Mouse (Mus musculus): ENCODE results near the gene Dlgap5. TPM values are rescaled to one million over a fixed set of nuclear protein-coding genes. Genes with fewer than 3 reads are reported as not detected.
"Not testable (repeated sequence)": the region's sequence is repeated elsewhere in the genome, so short reads cannot be mapped to it uniquely, and the experiment has no call there.

Dlgap5 gene
- total RNA-seq (2021) = not detected
- long read RNA-seq, experiment 1 = 0 reads
- long read RNA-seq, experiment 2 = 0 reads

DNA sequence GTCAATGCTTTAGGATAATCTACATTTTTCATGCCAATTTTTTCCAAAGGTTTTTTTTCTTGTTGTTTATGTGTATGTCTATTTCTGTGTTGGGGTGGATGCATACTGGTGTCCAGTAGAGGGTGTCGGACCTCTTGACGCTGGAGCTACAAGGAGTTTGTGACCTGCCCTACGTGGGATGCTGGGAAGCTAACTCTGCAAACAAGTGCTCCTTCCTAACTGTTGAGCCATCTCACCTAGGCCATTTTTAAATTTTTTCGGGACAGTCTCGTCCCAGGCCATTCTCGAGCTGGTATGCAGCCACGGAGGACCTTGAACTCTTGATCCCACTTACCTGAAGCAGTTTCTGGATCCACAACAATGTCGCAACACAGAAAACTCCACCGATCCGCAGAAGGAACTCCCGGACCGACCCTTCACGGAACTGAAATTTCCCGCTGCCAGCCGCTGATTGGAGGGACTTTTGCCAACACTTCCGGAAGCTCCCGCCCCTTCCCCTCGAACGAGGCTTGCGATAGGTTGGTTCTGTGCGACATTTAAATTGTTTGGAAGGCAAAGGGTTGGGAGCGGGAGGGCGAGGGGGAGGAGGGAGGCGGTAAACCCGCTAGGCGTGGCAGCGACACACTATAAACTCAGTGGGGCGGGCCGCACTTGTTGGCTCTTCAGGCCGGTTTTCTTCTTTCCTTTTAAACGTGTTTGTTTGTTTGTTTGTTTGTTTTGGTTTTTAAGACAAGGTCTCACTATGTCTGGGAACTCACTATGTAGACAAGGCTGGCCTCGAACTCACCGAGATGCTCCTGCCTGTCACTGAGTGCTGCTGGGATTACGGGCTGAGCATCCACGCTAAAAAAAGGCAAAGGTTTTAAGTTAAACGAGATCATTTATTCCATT lies at the start of gene Dlgap5:
Gene Dlgap5, minus strand, starts transcription at position 633 of the 891 bp plus-strand sequence.
- peak; percentile 93 for DNase-seq (ENCODE audit: low spot score)

DNA sequence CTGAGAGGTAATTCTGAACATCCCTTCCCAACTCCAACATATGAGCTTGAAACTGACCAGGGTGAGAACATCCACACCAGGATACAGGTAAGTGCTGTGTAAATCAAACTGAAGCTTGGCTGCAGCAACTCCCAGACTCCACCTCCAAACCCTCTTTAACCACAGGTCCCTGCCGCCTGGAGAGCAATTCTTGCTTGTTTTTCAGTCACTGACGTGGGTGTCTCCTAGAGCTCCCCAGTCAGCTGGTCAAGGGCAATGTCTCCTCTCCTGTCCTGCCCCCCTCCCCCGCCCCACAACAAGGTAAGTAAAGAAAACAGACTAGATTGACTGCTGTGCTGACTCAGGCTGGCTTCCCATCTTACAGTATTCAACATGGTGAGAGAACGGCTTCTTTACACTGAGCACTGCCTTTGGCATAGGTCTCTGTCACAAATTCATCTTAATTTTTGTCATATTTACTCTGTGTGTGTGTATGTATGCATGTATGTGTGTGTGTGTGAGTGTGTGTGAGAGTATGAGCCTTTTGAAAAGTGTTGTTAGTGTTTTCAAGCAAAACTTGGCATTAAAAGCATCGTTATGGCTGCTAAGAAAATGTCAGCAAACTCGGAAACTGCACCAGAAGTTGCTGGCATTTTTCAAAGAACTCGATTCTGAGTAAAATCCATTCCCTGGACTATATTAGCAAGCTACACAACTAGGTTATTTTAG lies 47.4 kb upstream of the Dlgap5 start:
- DNase-seq (ENCODE audit: low spot score) = no peak

GRCm38 (mm10) chr14:47464426-47464825 lies 46.2 kb upstream of the Dlgap5 start:
- no peak for DNase-seq (ENCODE audit: low spot score)

DNA sequence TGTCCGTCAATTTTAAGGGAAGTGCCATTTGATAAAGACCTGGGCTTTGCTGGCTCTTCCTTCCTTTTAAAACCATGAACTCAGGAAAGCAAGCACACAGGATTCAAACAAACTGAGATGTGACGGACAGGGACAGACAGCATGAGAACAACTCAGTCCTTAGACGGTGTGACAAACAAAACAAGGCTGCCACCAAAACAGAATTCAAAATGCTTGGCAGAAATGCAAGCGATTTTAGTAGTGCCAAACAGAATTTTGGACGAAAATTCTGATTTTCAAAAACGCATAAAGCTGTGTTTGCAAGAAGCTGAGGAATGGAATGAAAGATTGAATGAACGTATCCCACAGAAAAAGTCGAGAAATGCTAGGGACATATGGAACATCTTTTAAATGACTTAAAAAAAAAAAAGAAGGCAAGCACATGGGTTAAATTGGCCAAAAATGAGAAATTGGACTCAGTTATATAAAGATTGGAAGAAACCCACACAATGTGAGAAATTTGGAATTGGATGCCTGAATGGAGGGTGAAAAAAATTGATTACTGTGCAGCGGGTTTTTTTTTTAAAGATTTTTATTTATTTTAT lies 44.8 kb upstream of the Dlgap5 start:
- DNase-seq (ENCODE audit: low spot score) = no peak

- DNase-seq (ENCODE audit: low spot score) = no peak
These were observed 44.2 kb upstream of the Dlgap5 start for GRCm38 (mm10) chr14:47462453-47462852.

DNA sequence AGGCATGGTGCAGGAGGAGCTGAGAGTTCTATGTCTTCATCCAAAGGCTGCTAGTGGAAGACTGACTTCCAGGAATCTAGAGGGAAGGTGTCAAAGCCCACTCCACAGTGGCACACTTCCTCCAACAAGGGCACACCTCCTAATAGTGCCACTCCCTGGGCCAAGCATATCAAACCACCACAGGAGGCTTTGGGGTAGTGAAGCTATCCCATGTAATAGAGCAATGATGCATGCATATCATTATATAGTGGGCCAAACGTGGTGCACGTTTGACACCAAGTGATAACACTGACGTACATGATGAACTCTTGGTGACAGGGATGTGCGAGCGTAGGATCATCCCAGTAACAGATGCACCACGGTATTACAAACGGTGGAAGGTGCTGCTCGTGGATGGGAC lies 43.8 kb upstream of the Dlgap5 start:
- no peak for DNase-seq (ENCODE audit: low spot score)

- no peak for DNase-seq (ENCODE audit: low spot score)
These were observed 41.3 kb upstream of the Dlgap5 start for GRCm38 (mm10) chr14:47459556-47459955.

DNA sequence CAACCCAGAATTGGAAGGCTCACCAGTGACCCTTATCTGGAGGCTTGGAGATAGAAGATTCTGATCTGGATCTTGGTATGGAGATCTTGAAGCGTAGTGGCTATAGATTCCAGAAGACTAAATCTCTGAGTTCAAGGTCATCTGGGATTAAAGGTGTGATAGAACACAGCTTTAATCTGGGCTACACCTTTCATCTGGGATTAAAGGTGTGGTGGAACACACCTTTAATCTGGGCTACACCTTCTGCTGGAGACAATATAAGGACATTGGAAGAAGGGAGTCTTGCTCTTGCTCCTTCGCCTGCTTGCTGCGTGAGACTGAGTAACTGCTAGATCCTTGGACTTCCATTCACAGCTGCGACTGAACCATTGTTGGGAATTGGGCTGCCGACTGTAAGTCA lies 31.9 kb upstream of the Dlgap5 start, which contains the start of gene Fbxo34:
Gene Fbxo34, plus strand, starts transcription at position 301 of the 400 bp plus-strand sequence.
- DNase-seq (ENCODE audit: low spot score) = not testable (repeated sequence)

DNA sequence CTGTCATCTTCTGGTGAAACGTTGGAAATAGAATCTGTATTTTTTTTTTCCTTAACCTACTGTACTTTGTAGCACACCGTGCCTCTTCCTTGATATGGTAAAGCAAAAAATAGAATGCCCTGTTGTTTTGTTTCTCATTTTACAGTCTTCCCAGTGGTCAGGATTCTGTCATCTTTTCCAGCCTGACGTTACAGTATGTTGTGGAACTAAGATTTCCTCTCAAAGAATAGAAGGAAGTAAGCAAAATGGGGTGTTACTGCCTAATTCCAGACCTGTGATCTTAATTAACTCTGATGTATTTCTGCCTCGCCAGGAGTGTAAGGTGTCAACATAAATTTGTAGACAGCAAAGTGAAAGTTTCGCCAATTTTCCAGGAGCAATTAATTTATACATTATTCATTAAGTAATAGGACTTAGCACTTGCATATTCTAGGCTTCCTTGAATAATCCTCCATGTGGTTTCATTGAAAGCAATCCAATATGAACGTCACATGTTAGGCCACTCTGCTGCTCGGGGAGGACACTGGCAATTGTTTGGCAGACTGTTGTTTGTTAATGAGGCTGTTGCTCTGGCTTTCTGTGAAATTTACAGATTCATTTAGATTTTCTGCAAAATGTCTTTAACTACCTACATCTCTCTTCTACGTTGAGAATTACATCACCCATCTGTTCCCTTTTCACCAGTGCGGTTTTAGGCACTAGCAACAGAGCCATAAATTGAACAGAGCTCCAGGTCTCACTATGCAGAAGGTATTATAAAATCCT lies 27.3 kb upstream of the Dlgap5 start:
- no peak for DNase-seq (ENCODE audit: low spot score)

GRCm38 (mm10) chr14:47444907-47445306 lies 26.7 kb upstream of the Dlgap5 start:
- no peak for DNase-seq (ENCODE audit: low spot score)

DNA sequence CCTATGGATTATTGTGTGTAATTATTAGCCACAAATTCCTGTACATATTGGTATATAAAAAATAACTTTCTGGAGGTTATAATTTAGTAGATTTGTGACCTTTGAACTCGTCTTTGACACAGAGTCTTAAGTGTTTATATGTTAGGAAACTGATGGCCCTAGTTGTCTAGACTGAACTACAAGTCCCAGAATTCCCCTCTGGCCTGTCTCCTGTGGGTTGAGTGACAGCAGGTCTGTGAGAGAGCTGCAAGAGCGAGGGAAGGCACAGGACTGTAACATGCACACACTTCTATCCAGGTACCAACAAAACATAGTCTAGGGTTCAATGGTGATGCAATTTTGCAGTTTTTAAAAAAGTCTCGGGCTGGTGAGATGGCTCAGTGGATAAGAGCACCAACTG lies 20.7 kb upstream of the Dlgap5 start:
- no peak for DNase-seq (ENCODE audit: low spot score)

- DNase-seq (ENCODE audit: low spot score) = no peak
These were observed 14.8 kb upstream of the Dlgap5 start for GRCm38 (mm10) chr14:47432987-47433386.

DNA sequence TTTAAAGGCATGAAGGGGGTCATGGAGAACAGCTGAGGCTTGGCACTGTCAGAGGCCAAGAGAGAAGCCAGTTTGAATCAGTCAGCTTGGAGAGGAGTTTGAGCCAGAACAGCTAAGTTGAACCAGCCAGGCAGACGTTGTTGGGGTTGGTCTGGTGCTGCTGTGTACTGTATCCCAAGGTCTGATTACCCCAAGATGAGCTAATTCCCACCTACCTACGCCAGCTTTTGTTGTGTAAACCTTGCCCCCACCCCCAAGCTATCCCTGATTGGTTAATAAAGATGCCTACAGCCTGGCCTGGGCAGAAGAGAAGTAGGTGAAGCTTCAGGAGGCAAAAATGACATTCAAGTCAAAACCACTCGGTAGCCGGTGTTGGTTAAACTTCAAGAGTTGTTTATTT lies 4.3 kb upstream of the Dlgap5 start:
- no peak for DNase-seq (ENCODE audit: low spot score)

DNA sequence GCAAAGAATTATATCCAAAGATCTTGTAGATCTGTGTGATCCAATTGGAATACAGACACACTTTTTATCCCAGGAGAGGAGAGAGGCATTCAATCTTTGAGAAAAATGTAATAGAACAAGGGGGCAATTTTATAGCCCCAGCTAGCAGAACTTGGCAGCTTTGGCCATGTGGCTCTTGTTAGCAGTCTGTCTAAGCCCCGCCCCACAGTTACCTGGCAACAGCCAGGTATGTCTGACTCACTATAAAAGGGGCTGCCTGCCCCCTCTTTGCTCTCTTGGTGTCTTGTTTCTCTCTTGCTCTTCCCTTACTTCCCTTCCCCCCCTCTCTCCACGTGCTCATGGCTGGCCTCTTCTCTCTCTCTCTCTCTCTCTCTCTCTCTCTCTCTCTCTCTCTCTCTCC lies 3.4 kb upstream of the Dlgap5 start:
- no peak for DNase-seq (ENCODE audit: low spot score)

DNA sequence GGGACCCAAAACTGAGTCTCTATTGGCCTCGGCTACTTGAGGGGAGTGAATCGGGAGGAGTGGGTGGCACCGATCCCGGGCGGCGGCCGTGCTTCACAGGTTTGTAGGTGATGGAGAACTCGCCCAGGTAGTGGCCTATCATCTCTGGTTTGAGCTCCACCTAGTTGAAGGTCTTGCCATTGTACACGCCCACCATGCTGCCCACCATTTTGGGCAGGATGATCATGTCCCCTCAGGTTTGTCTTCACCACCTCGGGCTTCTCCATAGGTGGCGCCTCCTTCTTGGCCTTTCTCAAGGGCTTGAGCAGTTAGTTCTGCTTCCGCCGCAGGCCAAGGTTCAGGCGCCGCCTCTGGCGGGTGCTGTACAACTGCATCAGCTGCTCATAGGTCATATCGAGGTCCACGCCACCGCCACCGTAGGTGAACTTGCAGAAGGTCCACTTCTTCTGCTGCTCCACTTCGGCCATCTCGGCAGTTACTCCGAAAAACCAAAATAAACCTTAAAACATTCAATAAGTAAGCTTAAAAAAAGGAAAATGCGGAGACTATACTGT lies 1.6 kb upstream of the Dlgap5 start:
- DNase-seq (ENCODE audit: low spot score) = no peak

DNA sequence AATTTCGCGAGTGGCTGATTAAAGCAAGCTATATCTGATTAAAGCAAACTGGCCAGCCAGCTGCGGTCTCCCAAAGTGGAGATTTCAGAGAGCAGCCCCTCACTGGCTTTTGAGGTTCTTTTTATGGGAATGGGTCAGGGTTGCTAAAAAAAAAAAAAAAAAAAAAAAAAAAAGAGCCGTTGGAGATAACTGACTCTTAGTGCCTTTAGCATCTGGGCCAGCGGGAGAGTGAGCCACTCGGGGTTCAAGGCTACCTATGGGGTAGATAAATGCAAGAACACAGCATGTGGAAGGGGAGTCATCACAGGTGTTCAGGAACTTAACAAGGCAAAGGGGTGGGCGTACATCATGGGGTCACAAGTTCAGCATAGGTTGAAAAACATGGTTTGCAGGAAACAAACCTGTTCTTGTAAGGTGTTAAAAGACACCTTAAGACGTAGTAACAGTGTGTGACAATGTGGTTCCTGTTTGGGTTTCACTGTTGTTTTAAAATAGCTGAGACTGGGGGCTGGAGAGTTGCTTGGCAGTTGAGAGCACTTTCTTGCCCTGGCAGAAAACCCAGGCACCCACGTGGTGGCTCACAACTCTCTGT lies 923 bp upstream of the Dlgap5 start:
- no peak for DNase-seq (ENCODE audit: low spot score)

- no peak for DNase-seq (ENCODE audit: low spot score)
These were observed 422 bp upstream of the Dlgap5 start for GRCm38 (mm10) chr14:47418666-47418991.

GRCm38 (mm10) chr14:47417346-47417745 lies 861 bp downstream of the Dlgap5 start:
- DNase-seq (ENCODE audit: low spot score) = no peak

DNA sequence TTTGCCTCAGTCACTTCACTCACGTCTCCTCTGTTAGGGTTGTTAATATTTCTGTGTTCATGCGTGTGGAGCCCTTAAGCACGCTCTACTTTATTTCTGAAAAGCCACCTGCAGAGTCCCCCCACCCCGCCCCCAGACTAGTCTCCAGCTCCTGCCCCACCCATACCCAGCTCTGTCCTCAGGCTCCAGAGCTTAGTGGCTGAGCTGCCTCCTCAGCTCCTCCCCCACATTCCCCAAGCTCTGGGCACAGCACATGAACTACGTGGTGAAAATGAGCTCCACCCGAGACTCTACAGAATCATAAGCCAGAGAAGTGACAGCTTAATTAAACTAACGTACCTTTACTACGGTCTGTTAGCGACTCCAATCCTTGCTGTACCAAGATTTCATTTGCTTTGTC lies 12.2 kb downstream of the Dlgap5 start:
- DNase-seq (ENCODE audit: low spot score) = no peak

- no peak for DNase-seq (ENCODE audit: low spot score)
These were observed 15.5 kb downstream of the Dlgap5 start for GRCm38 (mm10) chr14:47402735-47403134.

DNA sequence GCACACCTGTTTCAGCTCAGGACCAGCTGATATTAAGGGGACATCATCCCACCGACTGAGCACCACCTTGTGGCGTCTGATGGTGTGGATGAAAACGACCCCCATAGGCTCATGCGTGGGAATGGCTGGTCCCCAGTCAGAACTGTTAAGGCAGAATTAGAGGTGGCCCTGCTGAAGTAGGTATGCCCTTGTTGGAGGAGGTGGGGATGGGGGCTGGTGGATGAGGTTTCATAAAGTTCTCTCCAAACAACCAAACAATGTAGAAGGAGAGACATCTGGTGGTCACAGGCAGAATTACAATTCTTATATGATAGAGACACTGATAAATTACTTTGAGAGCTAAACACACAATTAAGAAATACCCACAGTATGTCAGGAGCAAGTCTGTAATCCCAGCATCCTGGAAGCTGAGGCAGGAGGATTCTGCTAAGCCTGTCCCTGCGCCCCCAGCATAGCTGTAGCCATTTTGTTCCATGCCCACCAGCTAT lies 22.0 kb downstream of the Dlgap5 start:
- peak; percentile 43 for DNase-seq (ENCODE audit: low spot score)
